Mouse (Mus musculus): Measurements from ENCODE around the gene Gm21190.

DNA sequence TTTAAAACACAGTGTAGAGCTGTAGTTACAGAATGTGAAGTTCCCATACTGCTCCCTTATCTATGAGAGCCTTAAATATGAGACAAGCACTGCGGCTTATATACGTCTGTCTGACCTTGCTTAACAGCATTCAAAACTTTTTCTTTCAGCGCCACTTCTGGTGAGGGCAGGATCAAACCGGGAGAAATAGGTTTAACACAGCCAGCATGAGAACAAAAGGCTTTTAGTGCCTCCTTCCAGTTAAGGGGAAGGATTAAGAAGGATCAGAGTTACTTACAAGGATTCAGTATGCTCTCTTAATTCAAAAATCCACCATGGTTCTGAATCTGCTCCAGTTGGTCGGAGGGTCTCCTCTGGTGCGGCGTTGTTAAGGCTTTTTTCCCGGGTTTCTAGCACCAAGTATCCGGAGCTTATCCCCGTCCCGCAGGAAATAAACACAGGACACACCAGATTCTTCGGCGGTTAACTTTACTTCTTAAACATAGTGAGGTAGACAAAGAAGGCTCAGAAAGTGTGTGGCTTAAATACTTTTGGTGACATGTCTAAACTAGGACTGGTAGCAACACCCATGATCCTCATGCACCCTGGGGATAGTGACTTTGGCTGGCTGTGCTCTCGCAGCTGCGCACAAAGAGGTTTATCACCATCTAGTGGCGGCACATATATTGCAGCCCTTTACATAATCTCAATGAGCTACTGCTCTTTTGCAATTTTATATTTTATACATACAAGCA lies 22.3 kb downstream of the Gm21190 start:
- TF ChIP-seq POLR2A (IDR thresholded peaks at IDR 0.05; ENCODE audit: insufficient read depth, low read length) (no peak), CTCF (IDR thresholded peaks at IDR 0.05; ENCODE audit: low read depth, low read length) (peak; percentile 74), EP300 (IDR thresholded peaks at IDR 0.05; ENCODE audit: insufficient read depth, low read depth, low read length) (no peak)
